Mouse (Mus musculus): ENCODE data around the gene Arhgef1. TPM values are rescaled to one million over a fixed set of nuclear protein-coding genes. Genes with fewer than 3 reads are reported as not detected.

Gene Arhgef1
- polyA plus RNA-seq, 1 experiment from 2014 or later = 30.4 TPM

GRCm38 (mm10) chr7:24964288-24964687 is 61.6 kb downstream of the Arhgef1 start:
- Histone ChIP-seq H3K27me3 (ENCODE audit: insufficient read depth, low read length) (no peaks in the 10 kb centered on the region), H3K36me3 (replicated peaks; ENCODE audit: insufficient read depth, low read length) (no peaks in the 10 kb centered on the region), H3K27ac (ENCODE audit: low read depth) (no peak overlapping the region), H3K9ac (replicated peaks) (no peak overlapping the region), H3K4me1 (ENCODE audit: insufficient read depth) (no peaks in the 10 kb centered on the region), H3K4me3 (ENCODE audit: low read depth, low read length) (no peak overlapping the region), H3K9me3 (ENCODE audit: low read length) (no peaks in the 10 kb centered on the region), H3K4me2 (ENCODE audit: low read depth, low read length) (no peak overlapping the region)
- WGBS (ENCODE audit: insufficient replicate concordance) = 72% methylated on average over 2 of the region's 2 CpGs
- no peak for ATAC-seq
- TF ChIP-seq CTCF (IDR thresholded peaks at IDR 0.05; ENCODE audit: low read depth) = no peak
- TF ChIP-seq EP300 (IDR thresholded peaks at IDR 0.05; ENCODE audit: low read depth) = no peak
- DNase-seq = no peak

GRCm38 (mm10) chr7:24964897-24965535 is 62.3 kb downstream of the Arhgef1 start:
- WGBS (ENCODE audit: insufficient replicate concordance) = 7% methylated on average over 5 of the region's 5 CpGs
- Histone ChIP-seq H3K4me3 (ENCODE audit: low read depth, low read length) (no peak overlapping the region), H3K36me3 (replicated peaks; ENCODE audit: insufficient read depth, low read length) (0 out of 2 replicates have a peak, but pooled peaks cover 2% of the 10 kb centered on the region), H3K4me1 (ENCODE audit: insufficient read depth) (no peaks in the 10 kb centered on the region), H3K27me3 (ENCODE audit: insufficient read depth, low read length) (no peaks in the 10 kb centered on the region), H3K4me2 (ENCODE audit: low read depth, low read length) (no peak overlapping the region), H3K9me3 (ENCODE audit: low read length) (no peaks in the 10 kb centered on the region), H3K9ac (replicated peaks) (no peak overlapping the region), H3K27ac (ENCODE audit: low read depth) (no peak overlapping the region)
- DNase-seq (peak; percentile 84), ATAC-seq (no peak; the same call in 1 of the 2 replicates)
- TF ChIP-seq EP300 (IDR thresholded peaks at IDR 0.05; ENCODE audit: low read depth) (no peak), CTCF (IDR thresholded peaks at IDR 0.05; ENCODE audit: low read depth) (peak; percentile 78)

- DNase-seq = no peak
- Histone ChIP-seq H3K4me3 (ENCODE audit: low read depth, low read length) (no peak overlapping the region), H3K27me3 (ENCODE audit: insufficient read depth, low read length) (no peaks in the 10 kb centered on the region), H3K9ac (replicated peaks) (no peak overlapping the region), H3K36me3 (replicated peaks; ENCODE audit: insufficient read depth, low read length) (0 out of 2 replicates have a peak, but pooled peaks cover 5% of the 10 kb centered on the region), H3K4me2 (ENCODE audit: low read depth, low read length) (no peak overlapping the region), H3K27ac (ENCODE audit: low read depth) (no peak overlapping the region), H3K9me3 (ENCODE audit: low read length) (no peaks in the 10 kb centered on the region), H3K4me1 (ENCODE audit: insufficient read depth) (peaks cover 6% of the 10 kb centered on the region)
- 74% methylated on average over 8 of the region's 8 CpGs for WGBS (ENCODE audit: insufficient replicate concordance)
- TF ChIP-seq EP300 (IDR thresholded peaks at IDR 0.05; ENCODE audit: low read depth) = no peak
- TF ChIP-seq CTCF (IDR thresholded peaks at IDR 0.05; ENCODE audit: low read depth) = no peak
- no peak for ATAC-seq
Observed at GRCm38 (mm10) chr7:24967966-24968365, 65.3 kb downstream of the Arhgef1 start.

- 0 out of 2 replicates have a peak, but pooled peaks cover 5% of the 10 kb centered on the region for H3K36me3 ChIP-seq (replicated peaks; ENCODE audit: insufficient read depth, low read length)
- ATAC-seq = no peak
- no peak for TF ChIP-seq CTCF (IDR thresholded peaks at IDR 0.05; ENCODE audit: low read depth)
- no peak for TF ChIP-seq EP300 (IDR thresholded peaks at IDR 0.05; ENCODE audit: low read depth)
- 76% methylated on average over 5 of the region's 6 CpGs for WGBS (ENCODE audit: insufficient replicate concordance)
- DNase-seq = no peak
- H3K27me3 ChIP-seq (ENCODE audit: insufficient read depth, low read length) = no peaks in the 10 kb centered on the region
- peaks cover 6% of the 10 kb centered on the region for H3K4me1 ChIP-seq (ENCODE audit: insufficient read depth)
- no peak overlapping the region for H3K27ac ChIP-seq (ENCODE audit: low read depth)
- no peak overlapping the region for H3K4me3 ChIP-seq (ENCODE audit: low read depth, low read length)
- no peak overlapping the region for H3K4me2 ChIP-seq (ENCODE audit: low read depth, low read length)
- H3K9me3 ChIP-seq (ENCODE audit: low read length) = no peaks in the 10 kb centered on the region
- H3K9ac ChIP-seq (replicated peaks) = no peak overlapping the region
Observed at GRCm38 (mm10) chr7:24968463-24968862, 65.8 kb downstream of the Arhgef1 start.

- H3K9ac ChIP-seq (replicated peaks) = no peak overlapping the region
- 85% methylated on average over 12 of the region's 12 CpGs for WGBS (ENCODE audit: insufficient replicate concordance)
- no peak overlapping the region for H3K27ac ChIP-seq (ENCODE audit: low read depth)
- TF ChIP-seq CTCF (IDR thresholded peaks at IDR 0.05; ENCODE audit: low read depth) (no peak), EP300 (IDR thresholded peaks at IDR 0.05; ENCODE audit: low read depth) (no peak)
- no peaks in the 10 kb centered on the region for H3K27me3 ChIP-seq (ENCODE audit: insufficient read depth, low read length)
- H3K4me1 ChIP-seq (ENCODE audit: insufficient read depth) = peaks cover 6% of the 10 kb centered on the region
- 0 out of 2 replicates have a peak, but pooled peaks cover 5% of the 10 kb centered on the region for H3K36me3 ChIP-seq (replicated peaks; ENCODE audit: insufficient read depth, low read length)
- H3K4me2 ChIP-seq (ENCODE audit: low read depth, low read length) = no peak overlapping the region
- no peak for DNase-seq
- ATAC-seq = no peak
- H3K4me3 ChIP-seq (ENCODE audit: low read depth, low read length) = no peak overlapping the region
- H3K9me3 ChIP-seq (ENCODE audit: low read length) = no peaks in the 10 kb centered on the region
Observed at GRCm38 (mm10) chr7:24969805-24970204, 67.1 kb downstream of the Arhgef1 start.

GRCm38 (mm10) chr7:24970341-24970740 is 67.6 kb downstream of the Arhgef1 start:
- WGBS (ENCODE audit: insufficient replicate concordance) = 89% methylated on average over 3 of the region's 3 CpGs
- Histone ChIP-seq H3K4me3 (ENCODE audit: low read depth, low read length) (no peak overlapping the region), H3K9ac (replicated peaks) (no peak overlapping the region), H3K4me2 (ENCODE audit: low read depth, low read length) (no peak overlapping the region), H3K4me1 (ENCODE audit: insufficient read depth) (peaks cover 6% of the 10 kb centered on the region), H3K27me3 (ENCODE audit: insufficient read depth, low read length) (no peaks in the 10 kb centered on the region), H3K36me3 (replicated peaks; ENCODE audit: insufficient read depth, low read length) (0 out of 2 replicates have a peak, but pooled peaks cover 5% of the 10 kb centered on the region), H3K9me3 (ENCODE audit: low read length) (no peaks in the 10 kb centered on the region), H3K27ac (ENCODE audit: low read depth) (no peak overlapping the region)
- TF ChIP-seq EP300 (IDR thresholded peaks at IDR 0.05; ENCODE audit: low read depth) = no peak
- no peak for TF ChIP-seq CTCF (IDR thresholded peaks at IDR 0.05; ENCODE audit: low read depth)
- no peak for ATAC-seq
- no peak for DNase-seq
